Mouse (Mus musculus) embryonic fibroblast, embryonic 13.5 days (primary cell): ENCODE data around the gene Atad1.

Experiments used
- CTCF ChIP-seq: IDR thresholded peaks from 2 replicates; pipeline ENCODE4 v1.5.1; 2011; ENCODE audit warnings: mild to moderate bottlenecking, control low read depth, low read length, moderate library complexity, borderline replicate concordance; ENCODE audit not compliant: insufficient read depth
- POLR2A ChIP-seq: IDR thresholded peaks from 2 replicates; pipeline ENCODE4 v1.6.1; 2011; ENCODE audit warnings: low read depth, mild to moderate bottlenecking, control low read depth, low read length, moderate library complexity

DNA sequence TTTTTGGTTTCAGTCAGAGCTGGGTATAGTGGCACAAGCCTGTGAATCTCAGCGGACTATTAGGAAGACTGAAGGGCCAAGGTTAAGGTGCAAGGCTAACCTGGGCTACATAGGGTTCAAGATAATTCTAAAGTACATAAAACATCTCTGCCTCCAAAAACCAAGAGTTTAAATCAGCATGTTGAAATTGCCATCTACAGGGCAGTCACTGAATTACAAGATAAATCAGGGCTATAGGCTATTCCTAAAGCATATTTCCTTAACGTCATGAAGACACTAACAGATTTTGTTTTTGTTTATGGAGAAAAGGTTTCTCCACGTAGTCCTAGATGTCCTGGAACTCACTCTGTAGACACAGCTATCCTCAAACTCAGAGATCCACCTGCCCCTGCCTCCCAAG is 29.3 kb downstream of the Atad1 start:
- TF ChIP-seq CTCF (no peak), POLR2A (no peak)
